Mouse (Mus musculus): Measurements from ENCODE around the gene Gabrr1.

- TF ChIP-seq CTCF (IDR thresholded peaks at IDR 0.05; ENCODE audit: borderline replicate concordance, extremely low read depth, insufficient read depth, insufficient read length) = no peak
- TF ChIP-seq POLR2A (IDR thresholded peaks at IDR 0.05; ENCODE audit: borderline replicate concordance, extremely low read depth, insufficient read depth, insufficient read length, poor library complexity, severe bottlenecking) = peak; percentile 34; the same call in 1 of the 2 replicates
These were observed 76.8 kb downstream of the Gabrr1 start, which contains the start of gene Srsf12 for GRCm38 (mm10) chr4:33208881-33209841.

Measured in brain, embryonic 14.5 days (tissue).